Mouse (Mus musculus): Measurements from ENCODE around the gene Elovl3. TPM values are rescaled to one million over a fixed set of nuclear protein-coding genes. Genes with fewer than 3 reads are reported as not detected.

The Elovl3 gene
- polyA plus RNA-seq (2012; rRNA removed), result 0.02 TPM in 1 of 2 replicates, not detected in the other

GRCm38 (mm10) chr19:46131694-46132525 is at the start of gene Elovl3:
TSS of gene Elovl3 (plus strand) at chr19:46131897.

GRCm38 (mm10) chr19:46147511-46148371 is 16.0 kb downstream of the Elovl3 start, which contains the start of gene Pitx3:
TSS of gene Pitx3 (minus strand) at chr19:46148326.

GRCm38 (mm10) chr19:46152127-46152803 is 20.6 kb downstream of the Elovl3 start, which contains the start of gene Gbf1:
TSS of gene Gbf1 (plus strand) at chr19:46152509.

Other genes starting within 250 kb of the Elovl3 start
- gene Armh3, start 133.4 kb upstream of the Elovl3 start, polyA plus RNA-seq (2012; rRNA removed), result 9.4 and 13.5 TPM in 2 replicates
- gene Hps6, start 128.4 kb upstream of the Elovl3 start, polyA plus RNA-seq (2012; rRNA removed), result 2.1 and 2.3 TPM in 2 replicates
- 44.8 and 45.9 TPM in 2 replicates for gene Pprc1, start 87.0 kb upstream of the Elovl3 start, polyA plus RNA-seq (2012; rRNA removed)
- gene Ldb1, start 86.7 kb upstream of the Elovl3 start, polyA plus RNA-seq (2012; rRNA removed), result 360 and 411 TPM in 2 replicates
- gene Nolc1, start 56.0 kb upstream of the Elovl3 start, polyA plus RNA-seq (2012; rRNA removed), result 83.1 and 110 TPM in 2 replicates
- gene Pitx3, start 16.4 kb downstream of the Elovl3 start, polyA plus RNA-seq (2012; rRNA removed), result 0.10 and 3.8 TPM in 2 replicates
- gene Gbf1, start 20.6 kb downstream of the Elovl3 start, polyA plus RNA-seq (2012; rRNA removed), result 46.2 and 54.9 TPM in 2 replicates
- gene Nfkb2, start 172.4 kb downstream of the Elovl3 start, polyA plus RNA-seq (2012; rRNA removed), result 7.1 and 9.4 TPM in 2 replicates
- 23.7 and 27.8 TPM in 2 replicates for gene Psd, start 195.3 kb downstream of the Elovl3 start, polyA plus RNA-seq (2012; rRNA removed)
- 13.4 and 19.5 TPM in 2 replicates for gene Fbxl15, start 196.3 kb downstream of the Elovl3 start, polyA plus RNA-seq (2012; rRNA removed)
- gene Cuedc2, start 206.8 kb downstream of the Elovl3 start, polyA plus RNA-seq (2012; rRNA removed), result 139 and 148 TPM in 2 replicates
- 6.8 and 7.2 TPM in 2 replicates for gene Mfsd13a, start 209.2 kb downstream of the Elovl3 start, polyA plus RNA-seq (2012; rRNA removed)
- 1.2 TPM in 2 replicates for gene 2310034G01Rik, start 218.4 kb downstream of the Elovl3 start, polyA plus RNA-seq (2012; rRNA removed)

Data from central nervous system, embryonic 11.5 days (tissue).